Mouse (Mus musculus) stomach, adult 2 months (tissue): ENCODE results near the gene Abca12. TPM values are rescaled to one million over a fixed set of nuclear protein-coding genes. Genes with fewer than 3 reads are reported as not detected.

ENCODE experiments used
- polyA plus RNA-seq: library from polyadenylated mRNA; depleted of rRNA; stranded (reverse); fragments of >200 nt; gene quantifications from 2 replicates; pipeline ENCODE4 v1.2.3, GENCODE M21; 2012; rRNA removed

Gene Abca12
- 0.94 and 1.1 TPM in 2 replicates for polyA plus RNA-seq

DNA sequence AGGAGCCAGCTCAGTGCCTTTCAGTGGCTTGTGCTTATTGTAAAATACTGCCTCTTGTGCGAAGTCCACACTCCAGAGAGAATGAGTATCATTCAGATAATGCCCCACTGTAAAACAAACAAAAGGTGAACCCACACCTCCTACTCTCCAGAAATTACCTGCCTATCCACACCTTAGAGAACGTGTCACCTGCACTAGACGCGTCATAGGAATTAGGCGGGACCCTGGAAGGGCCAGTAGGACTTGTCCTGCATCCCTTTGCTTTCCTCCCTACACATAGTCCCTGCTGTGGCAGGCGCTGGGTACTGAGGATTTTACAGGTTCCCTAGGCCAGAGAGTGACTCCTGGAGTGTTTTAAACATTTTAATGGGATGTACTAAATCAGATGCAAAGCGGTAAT, at the start of gene Abca12:
TSS of gene Abca12 (minus strand) at position 101 of the 400 bp plus-strand sequence.

Other genes with a start within 250 kb of the Abca12 start
- 6.7 and 7.9 TPM in 2 replicates for gene Atic, start 142.2 kb upstream of the Abca12 start, polyA plus RNA-seq
- 92.2 and 102 TPM in 2 replicates for gene Fn1, start 238.3 kb upstream of the Abca12 start, polyA plus RNA-seq